Mouse (Mus musculus) liver, embryonic 14.5 days (tissue): ENCODE measurements at regions not wholly inside any gene's neighbourhood (a gene's known extent, or its start where the extent isn't known, plus 50 kb on each side); places are given as distances from the start of the nearest gene placed in this dataset.

Source experiments
- CTCF ChIP-seq: IDR thresholded peaks from 2 replicates; pipeline ENCODE4 v1.5.1; 2016; ENCODE audit warnings: antibody characterized with exemption, low read depth, control low read depth
- EP300 ChIP-seq: IDR thresholded peaks from 2 replicates; pipeline ENCODE4 v1.6.1; 2016; ENCODE audit warnings: antibody characterized with exemption, low read depth

DNA sequence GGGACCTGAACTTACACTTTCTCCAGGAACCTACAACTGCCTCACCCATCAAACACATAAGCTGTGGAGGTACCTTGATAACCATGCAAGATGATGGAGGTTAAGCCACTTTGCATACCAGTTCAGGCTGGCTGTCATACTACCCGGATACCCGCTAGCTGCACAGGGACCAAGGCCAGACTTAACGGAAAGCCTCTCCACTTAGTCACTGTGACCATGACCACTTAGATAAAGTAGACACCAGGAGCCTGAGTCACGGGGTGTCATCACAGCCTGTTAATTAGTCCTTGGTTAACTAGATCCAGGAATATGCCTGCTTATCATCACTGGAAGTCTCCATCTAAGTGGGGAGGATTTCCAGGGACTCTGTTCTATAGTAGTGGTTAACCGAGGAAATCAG, 124.7 kb downstream of the Aipl1 start:
- TF ChIP-seq CTCF (no peak), EP300 (no peak)
